ENCODE assay signal across 8 mouse cellular contexts in genomic region chr12:108554120-108554841, GRCm38 (mm10). TPM values are rescaled to one million over a fixed set of nuclear protein-coding genes. Genes with fewer than 3 reads are reported as not detected.
DNase-seq lines count a peak whose midpoint lies in the region; ATAC-seq lines count a peak whose summit lies in the region.

Gene Evl, plus strand, starts transcription at chr12:108554720.

- intact Hi-C loops in left cerebral cortex, postnatal 10 days (cut with DNase I), result no loop called here

- no peak for ATAC-seq in inflammation-experienced regulatory T-cells, adult 6 months
- ATAC-seq in megakaryocyte progenitor cell, adult 5-6 weeks (replicated peaks; ENCODE audit: poor library complexity), result peak; percentile 89

- peak; percentile 91 for DNase-seq in adrenal gland, adult 2 months
- peak; percentile 98 for DNase-seq in embryo, embryonic 11 days
- peak; percentile 85 for DNase-seq in gastrocnemius, postnatal 25 days
- DNase-seq in left cerebral cortex, postnatal 10 days (ENCODE audit: extremely low spot score in 1 of 2, low spot score in 2 of 2), result peak; percentile 80 to 92
- DNase-seq in right cerebral cortex, postnatal 25 days, result peak; percentile 82
- DNase-seq in yolk sac, embryonic 10.5 days (ENCODE audit: low spot score), result peak; percentile 94

RNA-seq across cellular contexts. Expression of gene Evl, which starts in this region (rescaled TPM):
- total RNA-seq in adrenal gland, adult 2 months (2021), result 10 to 100 TPM; 39.1 to 48.5 TPM
- polyA plus RNA-seq in adrenal gland, adult 2 months (2012; rRNA removed), result 18.6 and 27.8 TPM in 2 replicates
- 10 to 100 TPM; 15.0 to 16.4 TPM for total RNA-seq in gastrocnemius, postnatal 25 days (2021)
- 100 to 1,000 TPM; 124 to 306 (median 304) TPM for polyA plus RNA-seq in inflammation-experienced regulatory T-cells, adult 6 months (2017; shearing (Covaris generic))
- 100 to 1,000 TPM; 407 to 409 TPM for total RNA-seq in left cerebral cortex, postnatal 10 days (2021)
- 38.1 and 45.9 TPM in 2 replicates for total RNA-seq in megakaryocyte progenitor cell, adult 5-6 weeks (2015)
- total RNA-seq in megakaryocyte progenitor cell, adult 5-6 weeks (2017), result 17.0 and 38.9 TPM in 2 replicates

Comparison
In these comparisons a context has a peak if more than half of its experiments do, and no peak if none do; other contexts are left out.
1. RNA of gene Evl (total RNA-seq): 407 to 409 TPM in left cerebral cortex, postnatal 10 days; 39.1 to 48.5 TPM in adrenal gland, adult 2 months, 17.0 to 45.9 TPM in megakaryocyte progenitor cell, adult 5-6 weeks and 15.0 to 16.4 TPM in gastrocnemius, postnatal 25 days; every median in the first group is over 4 times any median in the second.
2. Peak in every context shown above with its lines, with median percentiles within 50 percentile points of each other: DNase-seq.